Mouse (Mus musculus) naive thymus-derived CD4-positive, alpha-beta T cell, adult 2 months (primary cell): ENCODE measurements around the gene Hscb.

Experiments used
- DNase-seq: peaks from one replicate; pipeline ENCODE4 v3.0.0-alpha.2; 2011; ENCODE audit warnings: low read depth

The Hscb gene

DNA sequence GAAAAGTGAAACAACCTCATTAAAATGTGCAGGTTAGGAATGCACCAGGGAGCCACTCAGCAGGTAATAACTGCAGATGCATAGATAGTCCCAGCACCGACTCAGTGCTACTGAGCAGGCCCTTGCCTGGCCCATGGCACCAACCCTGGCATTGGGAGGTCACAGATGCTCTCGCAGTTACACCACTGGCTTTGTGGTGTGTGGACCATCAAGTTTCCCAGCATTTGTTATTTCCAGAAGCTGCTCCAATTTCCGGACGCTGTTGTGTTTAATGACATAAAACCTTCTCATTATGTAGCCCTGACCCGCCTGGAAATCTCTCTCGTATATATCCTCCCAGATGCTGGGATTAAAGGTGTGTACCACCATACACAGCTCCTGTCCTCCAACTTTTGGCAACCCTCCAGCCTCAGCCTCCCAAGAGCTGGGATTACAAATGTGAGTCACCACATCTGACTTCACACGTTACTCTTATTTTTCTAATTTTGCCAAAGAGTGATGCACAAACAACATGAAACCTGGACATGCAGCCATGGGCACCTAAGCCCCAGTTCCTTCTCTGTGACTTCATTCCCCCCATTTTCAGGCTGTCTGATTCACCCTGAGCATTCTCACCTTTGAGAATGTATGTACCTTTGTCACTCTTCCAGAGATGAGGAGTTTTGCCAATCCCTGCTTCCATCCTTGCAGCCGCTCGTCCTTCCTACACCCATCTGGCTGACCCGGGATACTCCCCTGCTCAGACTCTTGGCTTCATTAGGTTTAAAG lies 58.6 kb downstream of the Hscb start:
- no peak for DNase-seq

- peak; percentile 81 for DNase-seq
Observed at GRCm38 (mm10) chr5:110779998-110780760, 59.4 kb downstream of the Hscb start, which contains the start of gene Pus1. Pus1 (minus strand) TSS chr5:110780659.

DNA sequence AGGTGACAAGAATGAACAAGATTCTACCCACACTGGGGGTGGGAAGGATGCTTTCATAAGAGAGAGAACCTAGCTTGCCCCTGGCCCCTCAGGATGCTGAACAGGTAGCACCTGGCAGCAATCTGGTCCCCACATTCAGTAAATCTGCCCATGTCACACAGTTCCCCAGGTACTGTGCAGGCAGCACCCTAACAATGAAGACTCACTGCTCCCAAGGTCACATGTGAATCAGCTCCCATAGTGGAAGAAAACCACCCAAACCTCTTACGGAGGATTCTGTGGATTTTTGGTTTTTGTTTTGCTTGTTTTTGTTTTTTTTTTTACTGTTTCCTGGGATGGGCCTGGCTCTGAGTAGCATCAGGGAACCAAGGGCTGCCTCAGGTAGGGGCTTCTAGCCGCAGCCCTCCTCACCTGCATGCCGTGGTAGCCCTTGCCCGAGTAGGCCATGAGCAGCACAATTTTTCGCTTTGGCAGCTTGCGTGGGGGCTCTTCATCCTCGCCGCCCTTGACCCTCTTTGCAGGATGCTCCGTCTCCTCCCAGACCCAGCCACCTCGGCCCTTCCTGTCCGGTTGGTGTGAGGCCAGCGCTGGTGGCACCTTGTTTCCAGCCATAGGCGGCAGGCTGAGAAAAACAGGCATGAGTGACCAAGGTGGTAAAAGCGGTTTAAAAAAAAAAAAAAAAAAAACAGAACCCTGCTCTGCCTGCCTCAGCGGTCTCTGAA lies 60.1 kb downstream of the Hscb start:
- DNase-seq, result peak; percentile 21
